Mouse (Mus musculus) retina, adult 2 months (tissue): Measurements from ENCODE around the gene Gm6169.
"Not testable (repeated sequence)": the region's sequence is repeated elsewhere in the genome, so short reads cannot be mapped to it uniquely, and the experiment has no call there.

Source experiments
- DNase-seq: peaks from one replicate; pipeline ENCODE4 v3.0.0-alpha.2; 2012; ENCODE audit warnings: low read depth, low spot score

The Gm6169 gene

GRCm38 (mm10) chr13:97099187-97099852 is at the start of gene Gm6169:
Gene Gm6169 (minus strand): TSS chr13:97099237.
- peak; percentile 58 for DNase-seq

DNA sequence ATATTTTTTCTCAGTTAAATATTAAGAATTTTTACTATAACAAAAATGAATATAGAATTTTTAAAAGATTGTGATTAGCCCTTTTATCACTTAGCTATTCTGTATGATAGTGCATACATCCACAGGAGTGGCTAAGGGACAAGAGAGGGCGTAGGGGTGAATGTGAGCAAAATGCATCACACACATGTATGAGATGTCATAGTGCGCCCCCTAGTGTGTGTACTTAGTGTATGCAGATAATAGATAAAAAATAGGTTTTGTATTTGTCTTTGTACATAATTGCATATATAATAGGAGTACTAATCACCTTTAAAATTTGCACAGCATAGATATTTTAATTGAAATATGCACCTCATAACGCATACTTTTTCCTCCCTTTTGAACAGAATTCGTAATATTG is 46.8 kb upstream of the Gm6169 start:
- DNase-seq: peak; percentile 40

GRCm38 (mm10) chr13:97142321-97142720 is 43.3 kb upstream of the Gm6169 start:
- no peak for DNase-seq

- DNase-seq: not testable (repeated sequence)
Observed at GRCm38 (mm10) chr13:97138404-97138931, 39.4 kb upstream of the Gm6169 start.

GRCm38 (mm10) chr13:97137466-97138400 is 38.7 kb upstream of the Gm6169 start, which contains the start of the genes Gfm2 and Nsa2:
Gene Gfm2 (plus strand): TSS chr13:97137937.
Gene Nsa2 (minus strand): TSS chr13:97137937.
- DNase-seq: peak; percentile 88

GRCm38 (mm10) chr13:97130413-97130812 is 31.4 kb upstream of the Gm6169 start:
- DNase-seq: not testable (repeated sequence)

DNA sequence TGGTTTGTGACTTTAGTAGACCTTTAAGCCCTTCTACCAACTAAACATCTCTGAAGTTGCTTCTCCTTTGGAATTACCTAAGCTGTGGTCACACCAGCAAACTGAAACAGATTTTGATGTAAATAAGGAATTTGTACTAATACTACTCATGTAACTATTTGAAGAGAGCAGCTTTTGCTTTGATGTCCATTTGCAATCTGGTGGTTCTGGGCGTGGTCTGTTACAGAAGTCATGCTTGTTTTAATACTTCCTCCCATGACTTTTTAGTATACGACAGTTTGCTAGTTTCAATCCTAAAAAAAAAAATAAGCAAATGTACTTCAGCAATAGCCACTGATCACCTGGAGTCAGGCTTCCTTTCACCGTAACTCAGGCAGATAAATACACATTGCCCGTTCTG is 30.6 kb upstream of the Gm6169 start:
- DNase-seq: not testable (repeated sequence)

DNA sequence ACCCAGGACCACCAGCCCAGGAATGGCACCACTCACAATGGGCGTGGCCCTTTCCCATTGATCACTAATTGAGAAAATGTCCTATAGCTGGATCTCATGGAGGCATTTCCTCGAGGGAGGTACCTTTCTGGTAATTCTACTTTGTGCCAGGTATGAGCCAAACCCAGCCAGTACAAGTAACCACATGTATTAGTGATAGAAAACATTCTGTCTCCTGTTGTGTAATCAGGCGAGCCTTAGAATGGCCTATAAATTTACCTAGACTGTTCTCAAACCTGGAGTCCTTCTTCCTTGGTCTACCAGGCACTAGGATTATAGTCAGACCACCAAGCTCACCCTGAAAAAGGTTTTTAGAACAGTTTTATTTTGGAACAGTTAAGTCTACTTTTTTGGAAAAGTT is 22.3 kb upstream of the Gm6169 start:
- DNase-seq: no peak

- no peak for DNase-seq
Observed at GRCm38 (mm10) chr13:97109046-97109445, 10.0 kb upstream of the Gm6169 start.

DNA sequence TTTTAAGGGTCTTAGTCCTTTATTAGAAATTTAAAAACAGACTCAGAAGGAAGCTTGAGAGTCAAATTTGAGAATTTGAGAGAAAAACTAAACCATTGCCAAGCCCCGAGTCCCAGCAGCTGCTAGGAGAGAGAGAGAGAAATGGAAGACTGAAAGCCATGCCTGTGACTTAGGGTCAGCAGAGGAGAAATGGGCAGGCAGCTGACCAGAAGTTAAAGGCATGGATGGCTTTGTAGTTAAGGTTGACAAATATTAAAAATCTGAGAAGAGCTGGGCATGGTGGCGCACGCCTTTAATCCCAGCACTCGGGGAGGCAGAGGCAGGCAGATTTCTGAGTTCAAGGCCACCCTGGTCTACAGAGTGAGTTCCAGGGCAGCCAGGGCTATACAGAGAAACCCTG is 8.7 kb upstream of the Gm6169 start:
- DNase-seq: not testable (repeated sequence)

- DNase-seq: no peak
Observed at GRCm38 (mm10) chr13:97104996-97105395, 6.0 kb upstream of the Gm6169 start.

GRCm38 (mm10) chr13:97095726-97096125 is 3.3 kb downstream of the Gm6169 start:
- DNase-seq: no peak

DNA sequence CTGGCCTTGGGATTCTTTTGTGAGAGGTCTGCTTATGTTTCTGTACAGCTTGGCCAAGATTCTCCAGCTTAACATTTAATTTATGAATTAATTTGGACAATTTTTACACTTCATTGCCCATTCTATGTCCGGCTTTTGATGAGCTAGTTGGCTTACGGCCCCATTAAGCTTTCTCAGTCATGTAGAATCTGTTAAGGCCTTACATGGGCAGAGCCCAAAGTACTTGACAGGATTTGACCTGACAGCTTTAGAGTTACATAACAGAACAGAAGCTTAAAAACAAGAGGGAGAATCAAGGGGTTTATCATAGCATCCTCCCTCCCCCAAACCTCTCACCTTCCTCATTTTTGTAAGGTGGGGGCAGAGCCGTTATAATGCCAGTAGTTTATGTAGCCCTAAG is 10.9 kb downstream of the Gm6169 start:
- DNase-seq: peak; percentile 68

- no peak for DNase-seq
Observed at GRCm38 (mm10) chr13:97087421-97087820, 11.6 kb downstream of the Gm6169 start.

GRCm38 (mm10) chr13:97086316-97086715 is 12.7 kb downstream of the Gm6169 start:
- no peak for DNase-seq

DNA sequence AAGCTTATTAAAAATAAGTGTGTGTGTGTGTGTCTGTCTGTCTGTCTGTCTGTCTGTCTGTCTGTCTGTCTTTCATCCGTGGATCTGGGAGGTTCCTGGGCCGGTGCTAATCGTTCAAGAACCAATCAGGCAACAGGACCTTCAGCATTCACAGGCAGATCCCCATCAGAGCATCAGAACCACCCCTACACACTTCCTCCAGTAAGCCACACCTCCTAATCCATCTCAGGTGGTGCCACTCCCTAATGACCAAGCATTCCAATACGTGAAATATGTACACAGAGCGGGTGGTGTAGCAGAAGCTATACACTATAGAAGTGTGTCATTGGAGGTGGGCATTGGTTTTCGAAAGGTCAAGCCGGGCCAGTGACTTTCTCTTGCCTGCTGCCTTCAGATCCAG is 16.6 kb downstream of the Gm6169 start:
- no peak for DNase-seq

DNA sequence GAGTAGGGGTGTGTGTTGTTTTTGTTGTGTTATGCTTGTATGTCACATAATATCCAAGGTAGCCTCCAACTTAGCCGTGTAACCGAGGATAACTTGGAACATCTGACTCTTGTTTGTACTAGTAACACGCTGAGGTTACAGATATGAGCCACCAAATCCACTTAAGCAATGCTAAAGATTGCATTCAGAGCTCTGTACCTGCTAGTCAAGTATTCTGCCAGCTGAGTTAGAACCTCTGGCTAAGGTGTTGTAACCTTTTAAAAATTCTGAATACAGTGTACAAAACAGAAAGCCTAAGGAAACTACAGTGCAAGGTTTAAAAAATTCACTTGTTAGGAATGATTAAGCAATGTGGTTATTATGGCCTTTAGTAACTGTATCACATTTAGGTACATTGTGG is 18.4 kb downstream of the Gm6169 start:
- no peak for DNase-seq

DNA sequence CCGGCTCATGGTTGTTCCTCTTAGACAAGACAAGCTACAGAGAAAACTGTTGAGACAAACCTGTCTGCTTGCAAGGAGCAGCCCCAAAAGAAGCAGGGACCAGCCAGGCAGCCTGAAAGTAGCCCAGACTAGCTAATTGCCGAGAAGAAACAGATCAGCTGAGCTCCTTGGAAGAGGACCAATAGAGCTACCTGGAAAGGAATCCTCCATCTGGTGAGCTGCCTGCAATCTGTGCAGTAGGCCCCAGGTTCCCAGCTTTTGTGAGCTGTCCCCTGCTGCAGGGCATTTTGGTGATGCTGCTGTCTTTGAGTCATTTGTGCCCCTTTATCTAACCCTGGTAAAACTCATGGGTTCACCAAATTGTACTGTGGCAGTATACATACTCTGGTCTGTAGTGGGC is 18.8 kb downstream of the Gm6169 start:
- no peak for DNase-seq

DNA sequence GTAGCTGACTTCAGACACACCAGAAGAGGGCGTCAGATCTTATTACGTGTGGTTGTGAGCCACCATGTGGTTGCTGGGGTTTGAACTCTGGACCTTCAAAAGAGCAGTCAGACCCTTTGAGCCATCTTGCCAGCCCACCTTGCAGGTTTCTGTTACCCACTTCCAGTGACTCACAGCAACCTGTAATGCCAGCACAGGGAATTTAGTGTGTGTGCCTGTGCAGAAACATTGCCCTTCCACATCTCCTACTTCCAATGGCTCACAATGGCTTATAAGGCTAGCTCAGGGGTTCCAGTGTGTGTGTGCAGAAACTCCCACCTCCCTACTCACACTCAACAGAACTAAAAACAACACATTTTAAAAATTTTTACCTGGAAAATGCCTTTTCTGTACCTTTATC is 21.5 kb downstream of the Gm6169 start:
- DNase-seq: no peak

DNA sequence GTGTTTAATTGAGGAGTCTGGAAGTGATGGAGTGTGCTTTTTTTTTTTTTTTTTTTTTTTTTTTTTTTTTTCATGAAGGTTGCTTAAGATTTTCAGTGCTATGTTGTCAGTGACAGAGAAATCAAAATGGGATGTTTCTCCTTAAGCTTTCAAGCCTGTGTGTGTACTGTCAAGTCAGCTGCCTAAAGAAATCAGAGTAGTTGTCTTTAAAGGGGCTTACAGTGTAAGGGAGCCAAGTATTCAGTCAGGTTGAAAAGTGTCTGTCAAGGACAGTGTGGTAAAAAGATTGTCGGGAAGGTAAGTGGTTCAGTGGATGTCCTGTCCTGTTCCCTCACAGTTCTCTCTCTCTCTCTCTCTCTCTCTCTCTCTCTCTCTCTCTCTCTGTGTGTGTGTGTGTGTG is 25.5 kb downstream of the Gm6169 start:
- no peak for DNase-seq

DNA sequence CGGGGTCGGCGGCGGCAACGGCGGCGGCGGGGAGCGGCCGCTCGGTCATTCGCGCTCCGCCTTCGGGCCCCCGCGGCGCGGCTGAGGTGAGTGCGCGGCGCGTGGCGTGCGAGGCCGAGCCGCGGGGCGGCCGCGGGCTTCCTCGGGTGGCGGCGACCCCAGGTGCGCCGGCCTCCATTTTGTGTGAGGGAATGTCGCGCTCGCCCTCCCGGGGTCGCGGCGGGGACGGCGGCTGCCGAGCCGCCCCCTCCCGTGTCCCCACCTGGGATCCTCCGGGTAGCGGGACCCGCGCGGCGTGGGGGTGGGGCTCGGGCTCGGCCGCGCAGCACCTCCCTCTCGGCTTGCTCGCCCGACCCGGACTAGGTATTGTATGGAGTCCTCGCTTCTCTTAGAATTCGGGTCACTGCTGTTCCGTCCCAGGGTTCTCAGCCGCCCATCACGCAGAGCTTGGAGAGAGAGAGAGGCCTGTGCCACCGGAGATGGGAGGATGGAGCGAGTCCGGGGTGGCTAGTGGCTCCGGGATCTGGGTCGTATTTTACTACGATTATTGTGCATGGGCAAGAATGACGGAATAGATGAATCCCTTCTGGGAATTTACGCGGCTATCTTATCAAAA is 27.3 kb downstream of the Gm6169 start:
- no peak for DNase-seq
